Mouse (Mus musculus) liver, embryonic 11.5 days (tissue): ENCODE data around the gene Hspa8. TPM values are rescaled to one million over a fixed set of nuclear protein-coding genes. Genes with fewer than 3 reads are reported as not detected.
"Not testable (repeated sequence)": the region's sequence is repeated elsewhere in the genome, so short reads cannot be mapped to it uniquely, and the experiment has no call there.

ENCODE experiments used
- ATAC-seq: fragments of 200-750 bp; cut with Nextera tagmentation; replicated peaks from 2 replicates; pipeline ENCODE4 v1.8.0; 2017; ENCODE audit warnings: moderate number of reproducible peaks, mild to moderate bottlenecking, moderate TSS enrichment, moderate library complexity; ENCODE audit not compliant: low FRiP score
- DNase-seq: peaks from one replicate; pipeline ENCODE4 v3.0.0-alpha.2; 2017; ENCODE audit warnings: low spot score
- H3K27ac ChIP-seq: fragments of 300-500 bp; sonication (generic); 2 replicates; pipeline ENCODE4 v1.5.1; 2014; ENCODE audit warnings: mild to moderate bottlenecking, low read depth, low read length, control low read depth
- H3K27me3 ChIP-seq: fragments of 300-500 bp; sonication (generic); replicated peaks from 2 replicates; pipeline ENCODE4 v1.6.1; 2014; ENCODE audit warnings: low read length, mixed read lengths; ENCODE audit not compliant: control insufficient read depth, insufficient read depth
- H3K36me3 ChIP-seq: fragments of 300-500 bp; sonication (generic); 2 replicates; pipeline ENCODE4 v1.6.1; 2014; ENCODE audit warnings: mild to moderate bottlenecking, low read length, moderate library complexity, mixed read lengths; ENCODE audit not compliant: control insufficient read depth, insufficient read depth
- H3K4me1 ChIP-seq: fragments of 300-500 bp; sonication (generic); replicated peaks from 2 replicates; pipeline ENCODE4 v1.6.1; 2014; ENCODE audit warnings: low read length, mixed read lengths; ENCODE audit not compliant: control insufficient read depth, insufficient read depth
- H3K4me2 ChIP-seq: fragments of 300-500 bp; sonication (generic); 2 replicates; pipeline ENCODE4 v1.6.1; 2014; ENCODE audit warnings: mild to moderate bottlenecking, control low read depth, moderate library complexity
- H3K4me3 ChIP-seq: fragments of 300-500 bp; sonication (generic); 2 replicates; pipeline ENCODE4 v1.5.1; 2014; ENCODE audit warnings: low read depth, low read length, control low read depth
- H3K9ac ChIP-seq: fragments of 300-500 bp; sonication (generic); 2 replicates; pipeline ENCODE4 v1.6.1; 2014; ENCODE audit warnings: low read depth, low read length, control low read depth
- H3K9me3 ChIP-seq: fragments of 300-500 bp; sonication (generic); 2 replicates; pipeline ENCODE4 v1.6.1; 2016; ENCODE audit warnings: low read length, inconsistent platforms, mixed read lengths; ENCODE audit not compliant: control insufficient read depth
- WGBS: fragments of 180-500 bp; shearing (Covaris S2); extraction: QIAGEN DNeasy Blood & Tissue Kit; methylation state at CpG from one replicate; pipeline ENCODE4 v1.1.7; 2014; 5-methylcytosine and 5-hydroxymethylcytosine counted together
- polyA plus RNA-seq: library from polyadenylated mRNA; unstranded; fragments of >200 nt; fragmentation: Nextera tagmentation; extraction: Ambion mirVana; gene quantifications from 2 replicates; pipeline ENCODE4 v1.2.1, GENCODE M21; 2014

Hspa8 gene
- polyA plus RNA-seq, 1 experiment from 2014 or later: 3,603 TPM

DNA sequence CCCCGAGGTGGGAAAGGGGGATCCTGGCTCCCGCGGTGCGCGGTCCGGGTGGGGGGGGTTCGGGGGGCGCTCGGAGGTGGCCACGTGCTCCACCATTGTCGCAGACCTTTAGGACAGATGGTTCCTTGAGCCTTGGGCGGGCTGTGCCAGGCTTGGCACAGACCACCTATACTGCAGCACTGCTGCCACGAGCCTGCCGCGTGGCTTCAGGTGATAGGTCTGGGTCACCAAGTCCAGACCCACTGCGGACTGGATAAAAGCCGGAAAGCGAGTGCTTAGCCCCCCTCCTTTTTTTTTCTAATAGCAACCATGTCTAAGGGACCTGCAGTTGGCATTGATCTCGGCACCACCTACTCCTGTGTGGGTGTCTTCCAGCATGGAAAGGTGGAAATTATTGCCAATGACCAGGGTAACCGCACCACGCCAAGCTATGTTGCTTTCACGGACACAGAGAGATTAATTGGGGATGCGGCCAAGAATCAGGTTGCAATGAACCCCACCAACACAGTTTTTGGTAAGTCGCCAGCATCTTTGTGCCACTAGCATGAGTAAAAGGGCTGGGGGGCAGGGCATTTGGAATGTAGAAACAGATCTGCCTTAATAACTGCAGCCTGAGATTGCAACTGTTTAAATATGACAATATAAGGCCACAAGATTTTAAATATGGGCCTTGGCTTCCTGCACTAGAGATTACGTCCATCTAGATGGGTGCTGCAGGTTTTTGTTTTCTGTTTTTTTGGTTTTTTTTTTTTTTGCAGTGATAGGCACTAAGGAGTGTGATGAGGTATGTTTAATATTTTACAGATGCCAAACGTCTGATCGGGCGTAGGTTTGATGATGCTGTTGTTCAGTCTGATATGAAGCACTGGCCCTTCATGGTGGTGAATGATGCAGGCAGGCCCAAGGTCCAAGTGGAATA is 1.1 kb downstream of the Hspa8 start:
- peak overlapping the region; percentile 100 for H3K9ac ChIP-seq
- H3K4me2 ChIP-seq: peak overlapping the region; percentile 78
- peak overlapping the region; percentile 99 for H3K27ac ChIP-seq
- DNase-seq: peak; percentile 33
- peaks cover 22% of the 10 kb centered on the region for H3K4me1 ChIP-seq
- peak overlapping the region; percentile 99 for H3K4me3 ChIP-seq
- ATAC-seq, H3K9me3 ChIP-seq, H3K27me3 ChIP-seq: not testable (repeated sequence)
- WGBS: under 1% methylated on average over 28 of the region's 28 CpGs
- peaks cover 18% of the 10 kb centered on the region for H3K36me3 ChIP-seq

GRCm38 (mm10) chr9:40802533-40802875 is 1.7 kb downstream of the Hspa8 start:
- H3K27ac ChIP-seq: peak overlapping the region; percentile 99
- peaks cover 18% of the 10 kb centered on the region for H3K36me3 ChIP-seq
- H3K27me3 ChIP-seq, H3K9me3 ChIP-seq, ATAC-seq, DNase-seq: not testable (repeated sequence)
- H3K4me1 ChIP-seq: peaks cover 22% of the 10 kb centered on the region
- H3K9ac ChIP-seq: peak overlapping the region; percentile 100
- WGBS: 4% methylated on average over 8 of the region's 8 CpGs
- H3K4me3 ChIP-seq: peak overlapping the region; percentile 99
- peak overlapping the region; percentile 78 for H3K4me2 ChIP-seq

DNA sequence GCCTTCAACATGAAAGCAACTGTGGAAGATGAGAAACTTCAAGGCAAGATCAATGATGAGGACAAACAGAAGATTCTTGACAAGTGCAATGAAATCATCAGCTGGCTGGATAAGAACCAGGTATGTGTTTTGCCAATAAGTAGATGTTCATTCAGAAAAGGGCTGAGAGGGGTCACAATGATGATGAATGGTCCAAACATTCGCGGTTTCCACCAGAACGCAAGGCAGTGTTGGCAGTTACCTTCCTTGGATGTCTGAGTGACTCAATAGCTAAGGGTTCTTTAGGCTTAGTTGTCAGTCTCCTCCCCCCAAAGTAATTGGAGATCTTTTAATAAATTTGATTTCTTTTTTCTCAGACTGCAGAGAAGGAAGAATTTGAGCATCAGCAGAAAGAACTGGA is 3.8 kb downstream of the Hspa8 start:
- H3K4me1 ChIP-seq: peaks cover 10% of the 10 kb centered on the region
- H3K36me3 ChIP-seq: peaks cover 18% of the 10 kb centered on the region
- not testable (repeated sequence) for DNase-seq, H3K27me3 ChIP-seq, ATAC-seq, H3K9me3 ChIP-seq, H3K9ac ChIP-seq, H3K27ac ChIP-seq
- 60% methylated on average over 3 of the region's 3 CpGs for WGBS
- peak overlapping the region; percentile 63 for H3K4me2 ChIP-seq
- 0 out of 2 replicates have a peak overlapping the region, but pooled peaks have one; percentile 45 for H3K4me3 ChIP-seq

GRCm38 (mm10) chr9:40805263-40805662 is 4.5 kb downstream of the Hspa8 start:
- no peaks in the 10 kb centered on the region for H3K9me3 ChIP-seq
- H3K36me3 ChIP-seq: peaks cover 18% of the 10 kb centered on the region
- ATAC-seq: no peak
- H3K27ac ChIP-seq: no peak overlapping the region; the same call in 1 of the 2 replicates
- H3K4me2 ChIP-seq: peak overlapping the region; percentile 31; the same call in 1 of the 2 replicates
- peak overlapping the region; percentile 17; the same call in 1 of the 2 replicates for H3K4me3 ChIP-seq
- H3K9ac ChIP-seq: no peak overlapping the region; the same call in 1 of the 2 replicates
- no peaks in the 10 kb centered on the region for H3K27me3 ChIP-seq
- peaks cover 10% of the 10 kb centered on the region for H3K4me1 ChIP-seq
- DNase-seq: peak; percentile 52
- 39% methylated on average over 2 of the region's 2 CpGs for WGBS

GRCm38 (mm10) chr9:40806440-40807288 is 5.9 kb downstream of the Hspa8 start:
- 24% methylated on average over 5 of the region's 5 CpGs for WGBS
- Histone ChIP-seq H3K4me3 (no peak overlapping the region), H3K27ac (peak overlapping the region; percentile 40; the same call in 1 of the 2 replicates), H3K4me1 (peaks cover 10% of the 10 kb centered on the region), H3K4me2 (no peak overlapping the region), H3K27me3 (no peaks in the 10 kb centered on the region), H3K9me3 (no peaks in the 10 kb centered on the region), H3K36me3 (peaks cover 18% of the 10 kb centered on the region), H3K9ac (no peak overlapping the region)
- ATAC-seq: peak; percentile 62
- DNase-seq: peak; percentile 58

- no peak overlapping the region for H3K4me2 ChIP-seq
- DNase-seq: peak; percentile 36
- peaks cover 10% of the 10 kb centered on the region for H3K4me1 ChIP-seq
- H3K27ac ChIP-seq: peak overlapping the region; percentile 40; the same call in 1 of the 2 replicates
- 20% methylated on average over 11 of the region's 11 CpGs for WGBS
- no peak overlapping the region for H3K4me3 ChIP-seq
- H3K36me3 ChIP-seq: peaks cover 18% of the 10 kb centered on the region
- H3K9me3 ChIP-seq: no peaks in the 10 kb centered on the region
- H3K9ac ChIP-seq: no peak overlapping the region
- ATAC-seq: peak; percentile 7; the same call in 1 of the 2 replicates
- no peaks in the 10 kb centered on the region for H3K27me3 ChIP-seq
These were observed 6.6 kb downstream of the Hspa8 start for GRCm38 (mm10) chr9:40807289-40807920.

DNA sequence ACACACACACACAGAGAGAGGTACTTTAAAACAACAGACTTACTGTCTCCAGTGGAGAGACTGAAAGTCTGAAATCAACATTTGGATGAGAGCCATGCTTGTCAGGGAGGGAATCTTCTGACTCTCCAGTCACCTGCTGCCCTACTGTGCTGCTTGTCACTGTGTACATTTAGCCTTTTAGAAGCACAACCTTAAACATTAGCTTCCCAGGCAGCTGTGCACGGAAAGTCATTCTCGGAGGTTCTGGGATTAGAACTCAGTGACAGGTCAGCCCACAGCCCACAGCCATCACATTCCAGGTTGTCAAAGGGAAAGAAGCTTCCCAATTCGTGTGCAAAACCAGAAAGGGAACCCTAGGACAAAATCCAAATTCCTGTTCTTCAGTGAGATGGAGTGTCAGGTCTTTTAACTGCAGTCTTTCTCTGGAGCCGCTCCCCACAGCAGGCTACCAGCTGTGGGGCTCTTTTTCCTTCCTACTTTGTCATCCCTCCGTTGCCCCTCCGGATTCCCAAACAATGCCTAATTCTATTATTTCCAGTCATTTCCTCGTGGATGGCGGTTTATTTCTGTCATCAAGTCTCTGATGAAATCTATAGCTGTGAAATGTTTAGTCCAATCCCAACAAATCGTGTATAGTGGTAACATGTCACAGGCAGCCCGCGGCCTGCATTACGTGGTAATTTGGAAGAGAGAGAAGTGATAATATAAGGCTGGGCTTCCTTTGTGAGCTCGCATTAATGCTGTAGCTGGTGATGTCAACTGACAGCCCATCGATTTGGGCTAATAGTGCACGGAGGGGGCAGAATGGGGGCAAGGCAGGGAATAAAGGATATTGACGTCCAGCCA is 7.5 kb downstream of the Hspa8 start:
- ATAC-seq (no peak), DNase-seq (peak; percentile 35)
- 49% methylated on average over 16 of the region's 16 CpGs for WGBS

More for the DNA sequence above, 7.5 kb downstream of the Hspa8 start:
- peaks cover 10% of the 10 kb centered on the region for H3K4me1 ChIP-seq
- H3K36me3 ChIP-seq: peaks cover 15% of the 10 kb centered on the region
- no peak overlapping the region for H3K9ac ChIP-seq
- no peaks in the 10 kb centered on the region for H3K9me3 ChIP-seq
- no peaks in the 10 kb centered on the region for H3K27me3 ChIP-seq
- no peak overlapping the region for H3K4me3 ChIP-seq
- H3K4me2 ChIP-seq: no peak overlapping the region
- no peak overlapping the region for H3K27ac ChIP-seq
